Mouse (Mus musculus) MEL (cell line): ENCODE results near the gene Nepro. TPM values are rescaled to one million over a fixed set of nuclear protein-coding genes. Genes with fewer than 3 reads are reported as not detected.

ENCODE experiments used
- DNase-seq: peaks from one replicate; pipeline ENCODE4 v3.0.0; 2011; ENCODE audit warnings: low read depth, low spot score
- H3K27ac ChIP-seq: 2 replicates; pipeline ENCODE4 v1.5.1; 2012; ENCODE audit warnings: low read depth, mild to moderate bottlenecking, control low read depth, low read length, moderate library complexity; ENCODE audit not compliant: control insufficient read depth
- H3K27me3 ChIP-seq, 2 experiments: fragments of 150-350 bp in 1 of 2; sonication (generic) in 1 of 2; 2 replicates each; pipeline ENCODE4 v1.6.1; 2012; ENCODE audit warnings: low read length in 2 of 2, mild to moderate bottlenecking in 2 of 2, improper control_type of control experiment in 1 of 2, moderate library complexity in 1 of 2; ENCODE audit not compliant: insufficient read depth in 2 of 2, control insufficient read depth in 1 of 2
- H3K36me3 ChIP-seq, 2 experiments: 2 replicates each; pipeline ENCODE4 v1.6.1; 2012 to 2014; ENCODE audit warnings: low read length in 2 of 2, improper control_type of control experiment in 1 of 2, inconsistent platforms in 1 of 2, mild to moderate bottlenecking in 1 of 2; ENCODE audit not compliant: insufficient read depth in 2 of 2, control insufficient read depth in 1 of 2
- H3K4me1 ChIP-seq, 2 experiments: fragments of 150-350 bp in 1 of 2; sonication (generic) in 1 of 2; 2 replicates each; pipeline ENCODE4 v1.6.1; 2012; ENCODE audit warnings: low read length in 2 of 2, improper control_type of control experiment in 1 of 2, mild to moderate bottlenecking in 1 of 2; ENCODE audit not compliant: insufficient read depth in 2 of 2, control insufficient read depth in 1 of 2
- H3K4me3 ChIP-seq, 2 experiments: fragments of 150-350 bp in 1 of 2; sonication (generic) in 1 of 2; 2 replicates each; pipeline ENCODE4 v1.5.1; 2012; ENCODE audit warnings: low read depth in 2 of 2, low read length in 2 of 2, mild to moderate bottlenecking in 2 of 2, moderate library complexity in 2 of 2, control low read depth in 1 of 2, improper control_type of control experiment in 1 of 2; ENCODE audit not compliant: control insufficient read depth in 1 of 2, insufficient read depth in 1 of 2
- H3K79me2 ChIP-seq: 2 replicates; pipeline ENCODE4 v1.6.1; 2012; ENCODE audit warnings: mild to moderate bottlenecking, low read length, moderate library complexity; ENCODE audit not compliant: control insufficient read depth, poor library complexity, insufficient read depth
- H3K9ac ChIP-seq: 2 replicates; pipeline ENCODE4 v1.6.1; 2012; ENCODE audit warnings: low read depth, mild to moderate bottlenecking, control low read depth, low read length, moderate library complexity; ENCODE audit not compliant: control insufficient read depth, poor library complexity, severe bottlenecking
- H3K9me3 ChIP-seq: fragments of 150-350 bp; sonication (generic); replicated peaks from 2 replicates; pipeline ENCODE4 v1.6.1; 2012; ENCODE audit warnings: mild to moderate bottlenecking, low read length, improper control_type of control experiment, moderate library complexity; ENCODE audit not compliant: insufficient read depth
- BHLHE40 ChIP-seq: IDR thresholded peaks from 2 replicates; pipeline ENCODE4 v1.6.1; 2012; ENCODE audit warnings: low read depth, mild to moderate bottlenecking, inconsistent platforms, low read length, improper control_type of control experiment, borderline replicate concordance
- CTCF ChIP-seq, 3 experiments: IDR thresholded peaks in 2 of 3; conservative IDR thresholded peaks in 1 of 3; 2 replicates each; pipeline ENCODE4 v1.5.1; 2011 to 2012; ENCODE audit warnings: low read length in 3 of 3, low read depth in 2 of 3, mild to moderate bottlenecking in 2 of 3, improper control_type of control experiment in 1 of 3, inconsistent platforms in 1 of 3, mixed read lengths in 1 of 3, moderate library complexity in 1 of 3; ENCODE audit not compliant: control insufficient read depth in 1 of 3, insufficient read depth in 1 of 3, poor library complexity in 1 of 3, severe bottlenecking in 1 of 3
- EP300 ChIP-seq, 2 experiments: IDR thresholded peaks; 2 replicates each; pipeline ENCODE4 v1.6.1; 2011; ENCODE audit warnings: improper control_type of control experiment in 2 of 2, low read length in 2 of 2, low read depth in 1 of 2, mild to moderate bottlenecking in 1 of 2
- ETS1 ChIP-seq: IDR thresholded peaks from 2 replicates; pipeline ENCODE4 v1.6.1; 2012; ENCODE audit warnings: low read depth, mild to moderate bottlenecking, inconsistent platforms, low read length, improper control_type of control experiment, moderate library complexity
- GABPA ChIP-seq: IDR thresholded peaks from 2 replicates; pipeline ENCODE4 v1.6.1; 2012; ENCODE audit warnings: low read depth, mild to moderate bottlenecking, inconsistent platforms, low read length, improper control_type of control experiment, moderate library complexity
- GATA1 ChIP-seq: IDR thresholded peaks from 2 replicates; pipeline ENCODE4 v1.6.1; 2011; ENCODE audit warnings: low read depth, low read length, improper control_type of control experiment
- HCFC1 ChIP-seq: IDR thresholded peaks from 2 replicates; pipeline ENCODE4 v1.6.1; 2012; ENCODE audit warnings: low read depth, mild to moderate bottlenecking, inconsistent platforms, low read length, improper control_type of control experiment, moderate library complexity
- KAT2A ChIP-seq: conservative IDR thresholded peaks from 2 replicates; pipeline ENCODE4 v1.6.1; 2012; ENCODE audit warnings: low read depth, low read length, improper control_type of control experiment, inconsistent platforms
- MAX ChIP-seq: IDR thresholded peaks from 2 replicates; pipeline ENCODE4 v1.6.1; 2011; ENCODE audit warnings: low read length, improper control_type of control experiment
- MYB ChIP-seq: IDR thresholded peaks from 2 replicates; pipeline ENCODE4 v1.6.1; 2011; ENCODE audit warnings: mild to moderate bottlenecking, low read depth, low read length, improper control_type of control experiment
- NELFE ChIP-seq: IDR thresholded peaks from 2 replicates; pipeline ENCODE4 v1.6.1; 2011; ENCODE audit warnings: low read depth, low read length, improper control_type of control experiment
- NRF1 ChIP-seq: IDR thresholded peaks from 2 replicates; pipeline ENCODE4 v1.6.1; 2014; ENCODE audit warnings: low read depth, mild to moderate bottlenecking, inconsistent platforms, low read length, improper control_type of control experiment, moderate library complexity; ENCODE audit not compliant: poor library complexity, insufficient read depth, severe bottlenecking
- POLR2AphosphoS2 ChIP-seq: IDR thresholded peaks from 2 replicates; pipeline ENCODE4 v1.6.1; 2011; ENCODE audit warnings: low read length, improper control_type of control experiment
- POLR2AphosphoS5 ChIP-seq: IDR thresholded peaks from 2 replicates; pipeline ENCODE4 v1.6.1; 2012; ENCODE audit warnings: low read depth, borderline replicate concordance, mild to moderate bottlenecking, inconsistent platforms, low read length, moderate library complexity, mixed read lengths
- RAD21 ChIP-seq: IDR thresholded peaks from 2 replicates; pipeline ENCODE4 v1.6.1; 2011; ENCODE audit warnings: mild to moderate bottlenecking, low read depth, low read length, improper control_type of control experiment
- SIN3A ChIP-seq: IDR thresholded peaks from 2 replicates; pipeline ENCODE4 v1.6.1; 2012; ENCODE audit warnings: low read length, improper control_type of control experiment, inconsistent platforms
- TAL1 ChIP-seq: IDR thresholded peaks from 2 replicates; pipeline ENCODE4 v1.6.1; 2012; ENCODE audit warnings: mild to moderate bottlenecking, inconsistent platforms, low read length, moderate library complexity, mixed read lengths
- TBP ChIP-seq: IDR thresholded peaks from 2 replicates; pipeline ENCODE4 v1.8.0; 2011; ENCODE audit warnings: low read depth, low read length, improper control_type of control experiment
- TCF12 ChIP-seq: IDR thresholded peaks from 2 replicates; pipeline ENCODE4 v1.6.1; 2014; ENCODE audit warnings: low read depth, mild to moderate bottlenecking, inconsistent platforms, low read length, improper control_type of control experiment, moderate library complexity
- UBTF ChIP-seq: IDR thresholded peaks from 2 replicates; pipeline ENCODE4 v1.6.1; 2012; ENCODE audit warnings: low read depth, mild to moderate bottlenecking, inconsistent platforms, low read length, improper control_type of control experiment, moderate library complexity, borderline replicate concordance; ENCODE audit not compliant: insufficient read depth
- ZC3H11A ChIP-seq: IDR thresholded peaks from 2 replicates; pipeline ENCODE4 v1.6.1; 2012; ENCODE audit warnings: low read depth, mild to moderate bottlenecking, inconsistent platforms, low read length, improper control_type of control experiment
- polyA plus RNA-seq, 2 experiments: library from polyadenylated mRNA; stranded (reverse) in 1 of 2; unstranded in 1 of 2; fragments of >175 nt in 1 of 2; fragments of >200 nt in 1 of 2; gene quantifications; 2 replicates each; pipeline versions ENCODE4 v1.2.1 to v1.2.4; 2012; ENCODE audit warnings: low replicate concordance in 2 of 2, low read depth in 1 of 2; ENCODE audit not compliant: insufficient read length in 2 of 2, insufficient read depth in 1 of 2, missing spikeins in 1 of 2
- total RNA-seq: library from RNA; depleted of rRNA; stranded (reverse); fragments of 300-350 nt; gene quantifications from 2 replicates; pipeline ENCODE4 v1.2.3, GENCODE M21; 2012

Gene Nepro
- total and polyA plus RNA-seq, 3 experiments = 8.8 to 20.8 TPM; not detected in 1

DNA sequence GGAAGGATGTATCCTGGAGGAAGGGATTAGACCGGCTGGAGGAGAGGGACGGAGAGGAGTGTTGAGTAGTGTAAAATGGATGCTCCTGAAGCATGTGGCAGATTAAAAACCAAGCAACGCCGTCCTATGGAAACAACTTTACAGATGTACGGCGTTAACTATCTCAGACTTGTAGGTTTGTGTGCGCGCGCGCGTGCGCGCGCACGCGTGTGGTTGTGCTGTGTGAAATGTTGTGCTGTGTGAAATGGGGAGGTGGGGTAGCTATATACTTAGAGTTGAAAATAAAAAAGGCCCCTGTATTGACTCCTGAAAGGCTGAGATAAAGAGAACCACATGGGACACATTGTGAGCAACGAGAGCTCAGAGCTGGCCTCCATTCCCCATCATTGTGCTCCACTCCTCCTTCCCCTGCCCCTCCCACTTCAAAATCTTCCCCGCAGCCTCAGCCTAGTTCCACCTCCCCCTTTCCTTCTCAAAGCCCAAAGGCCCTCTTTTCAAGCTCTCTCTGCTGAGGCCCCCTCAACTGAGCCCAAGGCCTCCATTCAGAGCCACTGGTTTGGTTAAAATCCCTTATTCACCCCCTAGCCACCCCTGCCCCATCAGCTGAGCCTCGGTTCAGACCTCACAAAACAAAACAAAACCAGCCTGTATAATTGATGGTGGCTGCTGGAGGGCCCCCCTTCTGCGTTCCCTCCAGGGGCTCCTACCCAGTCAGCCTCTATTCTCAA, 36.9 kb upstream of the Nepro start:
- peaks cover 0 to 12% of the 10 kb centered on the region in 2 experiments; a peak in 1 of 4 replicates for H3K4me1 ChIP-seq
- H3K9me3 ChIP-seq = no peaks in the 10 kb centered on the region
- no peak overlapping the region for H3K9ac ChIP-seq
- no peak for DNase-seq
- no peak overlapping the region for H3K4me3 ChIP-seq
- TF ChIP-seq GABPA (no peak), NELFE (no peak), ETS1 (no peak), GATA1 (no peak), TAL1 (no peak), TCF12 (no peak), KAT2A (no peak), TBP (no peak)
- peaks cover 2 to 3% of the 10 kb centered on the region in 2 experiments for H3K27me3 ChIP-seq
- no peak overlapping the region for H3K27ac ChIP-seq
- H3K36me3 ChIP-seq = no peaks in the 10 kb centered on the region; a peak in 1 of 4 replicates
- no peaks in the 10 kb centered on the region for H3K79me2 ChIP-seq

DNA sequence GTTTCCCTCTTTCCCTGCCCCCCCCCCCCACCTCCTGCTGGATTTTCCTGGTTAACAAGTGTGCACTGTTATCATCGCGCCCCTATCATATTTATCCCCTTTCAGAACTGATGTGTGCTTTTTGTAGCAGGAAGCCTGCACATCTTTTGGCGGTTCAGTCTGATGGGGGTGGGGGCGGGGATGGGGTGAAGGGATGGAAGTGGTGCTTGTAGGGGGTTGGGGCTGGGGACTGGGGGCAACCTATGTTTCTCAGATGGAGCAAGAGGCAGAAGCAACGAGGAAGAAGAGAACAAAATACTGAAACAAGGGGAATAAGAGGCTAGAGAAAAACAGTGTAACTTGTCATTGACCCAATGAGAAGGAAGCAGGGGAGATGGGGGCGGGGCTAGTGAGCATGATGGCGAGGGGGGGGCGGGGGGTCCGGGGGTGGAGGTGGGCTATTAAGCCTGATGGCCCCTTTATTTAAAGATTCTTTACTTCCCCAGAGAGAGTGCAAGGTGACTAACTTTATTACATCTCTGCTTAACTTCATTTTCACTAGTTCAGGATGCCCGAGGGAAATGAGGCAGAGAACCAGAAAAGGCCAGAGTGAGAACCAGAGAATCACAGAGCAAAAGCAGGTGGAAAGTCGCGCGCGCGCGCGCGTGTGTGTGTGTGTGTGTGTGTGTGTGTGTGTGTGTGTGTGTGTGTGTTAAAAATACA, 36.2 kb upstream of the Nepro start:
- TF ChIP-seq UBTF = no peak
- TF ChIP-seq TBP = no peak
- TF ChIP-seq BHLHE40 = no peak
- TF ChIP-seq RAD21 = no peak
- TF ChIP-seq HCFC1 = no peak
- no peak for TF ChIP-seq NRF1
- TF ChIP-seq GABPA = no peak
- TF ChIP-seq ZC3H11A = no peak
- no peak for TF ChIP-seq POLR2AphosphoS2
- no peak for TF ChIP-seq SIN3A
- TF ChIP-seq MYB = no peak
- no peak for TF ChIP-seq MAX
- TF ChIP-seq EP300 (IDR thresholded peaks at IDR 0.05; ENCODE audit: low read depth in 1 of 2, low read length in 2 of 2) = no peak
- TF ChIP-seq POLR2AphosphoS5 = no peak
- no peak for TF ChIP-seq CTCF (IDR thresholded peaks at IDR 0.05 in 2 of 3, conservative IDR thresholded peaks at IDR 0.05 in 1 of 3; ENCODE audit: control insufficient read depth in 1 of 3, insufficient read depth in 1 of 3, low read depth in 2 of 3, low read length in 3 of 3, poor library complexity in 1 of 3, severe bottlenecking in 1 of 3)
- H3K27me3 ChIP-seq = peaks cover 2 to 3% of the 10 kb centered on the region in 2 experiments
- peaks cover 3 to 16% of the 10 kb centered on the region in 2 experiments; a peak in 2 of 4 replicates for H3K4me1 ChIP-seq
- H3K9me3 ChIP-seq = no peaks in the 10 kb centered on the region
- H3K9ac ChIP-seq = no peak overlapping the region
- no peak overlapping the region for H3K27ac ChIP-seq
- H3K4me3 ChIP-seq = no peak overlapping the region
- no peaks in the 10 kb centered on the region for H3K79me2 ChIP-seq
- H3K36me3 ChIP-seq = peaks cover 0 to 4% of the 10 kb centered on the region in 2 experiments; a peak in 2 of 4 replicates
- DNase-seq = no peak
